Mouse (Mus musculus): ENCODE data around the gene Fam92b. TPM values are rescaled to one million over a fixed set of nuclear protein-coding genes. Genes with fewer than 3 reads are reported as not detected.

Fam92b gene
- total RNA-seq, 2 experiments from 2014 or later, result 0.27 to 0.45 TPM

- intact Hi-C loops (cut with DNase I), result no loop called here
- DNase-seq (ENCODE audit: low spot score in 2 of 2), result no peak
These were observed 14.4 kb upstream of the Fam92b start for GRCm38 (mm10) chr8:120191633-120192032.

GRCm38 (mm10) chr8:120190810-120191413 is 13.6 kb upstream of the Fam92b start:
- DNase-seq (ENCODE audit: low spot score in 2 of 2), result peak; percentile 84 to 86
- intact Hi-C loops (cut with DNase I), result no loop called here

- intact Hi-C loops (cut with DNase I), result no loop called here
- DNase-seq (ENCODE audit: low spot score in 2 of 2), result no peak
These were observed 13.0 kb upstream of the Fam92b start for GRCm38 (mm10) chr8:120190107-120190809.

- intact Hi-C loops (cut with DNase I), result no loop called here
- DNase-seq (ENCODE audit: low spot score in 2 of 2), result no peak
These were observed 12.2 kb upstream of the Fam92b start for GRCm38 (mm10) chr8:120189440-120189839.

GRCm38 (mm10) chr8:120188510-120188909 is 11.2 kb upstream of the Fam92b start:
- DNase-seq (ENCODE audit: low spot score in 2 of 2), result no peak
- intact Hi-C loops (cut with DNase I), result no loop called here

GRCm38 (mm10) chr8:120186454-120186853 is 9.2 kb upstream of the Fam92b start:
- intact Hi-C loops (cut with DNase I), result no loop called here
- no peak for DNase-seq (ENCODE audit: low spot score in 2 of 2)

GRCm38 (mm10) chr8:120184850-120185792 is 7.9 kb upstream of the Fam92b start:
- intact Hi-C loops (cut with DNase I), result no loop called here
- DNase-seq (ENCODE audit: low spot score in 2 of 2), result no peak

GRCm38 (mm10) chr8:120184366-120184765 is 7.1 kb upstream of the Fam92b start:
- intact Hi-C loops (cut with DNase I), result no loop called here
- DNase-seq (ENCODE audit: low spot score in 2 of 2), result no peak

- intact Hi-C loops (cut with DNase I), result no loop called here
- no peak for DNase-seq (ENCODE audit: low spot score in 2 of 2)
These were observed 4.7 kb upstream of the Fam92b start for GRCm38 (mm10) chr8:120181861-120182414.

GRCm38 (mm10) chr8:120181274-120181673 is 4.0 kb upstream of the Fam92b start:
- intact Hi-C loops (cut with DNase I), result no loop called here

GRCm38 (mm10) chr8:120180445-120180970 is 3.2 kb upstream of the Fam92b start:
- DNase-seq (ENCODE audit: low spot score in 2 of 2), result no peak
- intact Hi-C loops (cut with DNase I), result no loop called here

More at GRCm38 (mm10) chr8:120181274-120181673, 4.0 kb upstream of the Fam92b start:
- no peak for DNase-seq (ENCODE audit: low spot score in 2 of 2)

GRCm38 (mm10) chr8:120179027-120179431 is 1.8 kb upstream of the Fam92b start:
- DNase-seq (ENCODE audit: low spot score in 2 of 2), result peak; percentile 83 to 90
- intact Hi-C loops (cut with DNase I), result loop anchor here (2.0 to 5.0 kb wide), 4 partner anchors 33 to 428 kb away; no protein-coding TSS in a partner anchor

GRCm38 (mm10) chr8:120178124-120178514 is 853 bp upstream of the Fam92b start:
- DNase-seq (ENCODE audit: low spot score in 2 of 2), result no peak
- intact Hi-C loops (cut with DNase I), result loop anchor here (2.0 to 5.0 kb wide), 4 partner anchors 34 to 429 kb away; no protein-coding TSS in a partner anchor

GRCm38 (mm10) chr8:120176605-120177004 is 661 bp downstream of the Fam92b start:
- intact Hi-C loops (cut with DNase I), result loop anchor here (5.0 kb wide), 2 partner anchors 36 to 431 kb away; no protein-coding TSS in a partner anchor
- no peak for DNase-seq (ENCODE audit: low spot score in 2 of 2)

GRCm38 (mm10) chr8:120174606-120175005 is 2.7 kb downstream of the Fam92b start:
- intact Hi-C loops (cut with DNase I), result loop anchor here (5.0 kb wide), 2 partner anchors 38 to 433 kb away; no protein-coding TSS in a partner anchor
- no peak for DNase-seq (ENCODE audit: low spot score in 2 of 2)

GRCm38 (mm10) chr8:120173195-120173594 is 4.1 kb downstream of the Fam92b start:
- DNase-seq (ENCODE audit: low spot score in 2 of 2), result no peak
- intact Hi-C loops (cut with DNase I), result no loop called here

- intact Hi-C loops (cut with DNase I), result no loop called here
- DNase-seq (ENCODE audit: low spot score in 2 of 2), result no peak
These were observed 8.1 kb downstream of the Fam92b start for GRCm38 (mm10) chr8:120169119-120169518.

- peak; percentile 41 to 49 for DNase-seq (ENCODE audit: low spot score in 2 of 2)
- intact Hi-C loops (cut with DNase I), result no loop called here
These were observed 9.4 kb downstream of the Fam92b start for GRCm38 (mm10) chr8:120167821-120168220.

- intact Hi-C loops (cut with DNase I), result no loop called here
- no peak for DNase-seq (ENCODE audit: low spot score in 2 of 2)
These were observed 10.1 kb downstream of the Fam92b start for GRCm38 (mm10) chr8:120167136-120167535.

Measured in left cerebral cortex, postnatal 36 days (tissue).